Mouse (Mus musculus): ENCODE measurements around the gene Tmem151a.
"Not testable (repeated sequence)": the region's sequence is repeated elsewhere in the genome, so short reads cannot be mapped to it uniquely, and the experiment has no call there.

Gene Tmem151a

DNA sequence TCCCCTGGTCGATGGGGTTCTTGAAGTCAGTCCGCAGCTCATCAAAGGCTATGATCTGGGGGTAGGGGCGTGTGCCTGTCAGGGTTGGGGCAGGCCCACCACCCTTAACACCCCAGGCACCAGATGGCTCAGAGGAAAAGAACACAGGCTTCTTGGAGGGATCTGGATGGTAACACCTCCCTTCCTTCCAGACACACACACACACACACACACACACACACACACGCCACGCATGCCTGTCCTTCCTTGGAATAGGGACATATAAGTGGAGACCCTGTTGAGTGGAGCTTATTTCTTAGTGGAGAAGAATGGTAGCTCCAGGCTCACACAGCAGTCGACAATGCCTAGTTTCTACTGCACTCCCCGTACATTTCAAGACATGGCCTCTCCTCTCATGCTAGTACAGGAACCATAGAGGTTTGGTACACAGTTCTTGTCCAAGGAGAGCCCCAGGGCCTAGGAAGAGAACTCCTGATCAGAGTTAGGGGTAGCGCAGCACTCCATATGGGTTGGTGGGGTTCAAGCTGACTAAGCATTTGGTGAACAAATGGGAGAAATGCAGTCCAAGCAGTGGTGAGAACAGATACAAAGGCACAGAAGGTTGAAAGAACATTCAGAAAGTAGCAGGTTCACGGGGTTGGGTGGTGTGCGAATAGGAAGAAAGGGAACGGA, 9.6 kb upstream of the Tmem151a start:
- no peak for DNase-seq (ENCODE audit: low spot score in 2 of 2)

DNA sequence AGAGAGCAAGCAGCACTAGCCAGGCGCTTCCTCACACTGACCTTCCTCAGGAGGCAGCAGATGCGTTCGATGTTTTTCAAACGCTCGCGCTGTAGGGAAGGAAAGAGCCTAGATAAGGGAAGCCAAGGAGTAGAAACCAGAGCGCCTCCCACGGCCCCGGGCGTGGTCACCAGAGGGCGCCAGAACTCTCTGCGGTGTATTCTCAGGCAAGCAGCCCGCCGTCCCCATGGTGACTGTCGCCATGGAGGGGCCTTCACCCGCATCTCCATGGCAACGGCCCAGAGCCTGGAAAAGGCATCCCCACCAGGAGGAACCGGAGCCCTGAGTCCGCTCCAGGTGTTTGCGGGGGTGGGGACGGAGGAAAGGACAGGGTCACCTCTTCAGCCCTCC, 8.9 kb upstream of the Tmem151a start:
- DNase-seq (ENCODE audit: low spot score in 2 of 2), result peak; percentile 77 to 85

- DNase-seq (ENCODE audit: low spot score in 2 of 2), result no peak
Observed at GRCm38 (mm10) chr19:5093481-5094242, 8.3 kb upstream of the Tmem151a start.

- no peak for DNase-seq (ENCODE audit: low spot score in 2 of 2)
Observed at GRCm38 (mm10) chr19:5092083-5092482, 6.8 kb upstream of the Tmem151a start.

- DNase-seq (ENCODE audit: low spot score in 2 of 2), result no peak
Observed at GRCm38 (mm10) chr19:5089324-5089723, 4.0 kb upstream of the Tmem151a start.

- DNase-seq (ENCODE audit: low spot score in 2 of 2), result peak; percentile 94
Observed at GRCm38 (mm10) chr19:5087884-5088728, 2.8 kb upstream of the Tmem151a start, which contains the start of gene Yif1a. TSS of gene Yif1a (plus strand) at chr19:5088538.

GRCm38 (mm10) chr19:5086533-5086932, 1.2 kb upstream of the Tmem151a start:
- not testable (repeated sequence) for DNase-seq (ENCODE audit: low spot score in 2 of 2)

DNA sequence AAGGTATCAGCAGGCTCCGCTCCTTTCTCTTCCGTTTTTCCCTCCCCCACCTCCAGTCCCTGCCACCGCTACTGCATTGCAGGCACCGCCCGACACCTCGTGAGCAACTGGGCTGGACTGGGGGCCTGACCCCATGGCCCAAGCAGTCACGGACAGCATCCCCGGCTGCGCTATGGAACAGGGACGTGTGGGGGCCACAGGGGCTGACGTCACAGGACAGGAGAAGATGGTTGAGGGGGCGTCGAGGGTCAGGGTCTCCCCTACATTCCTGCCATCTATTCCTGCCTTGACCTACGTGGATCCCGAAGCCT, 542 bp downstream of the Tmem151a start:
- peak in 1 of 2 experiments; percentile 32 for DNase-seq (ENCODE audit: low spot score in 2 of 2)

DNA sequence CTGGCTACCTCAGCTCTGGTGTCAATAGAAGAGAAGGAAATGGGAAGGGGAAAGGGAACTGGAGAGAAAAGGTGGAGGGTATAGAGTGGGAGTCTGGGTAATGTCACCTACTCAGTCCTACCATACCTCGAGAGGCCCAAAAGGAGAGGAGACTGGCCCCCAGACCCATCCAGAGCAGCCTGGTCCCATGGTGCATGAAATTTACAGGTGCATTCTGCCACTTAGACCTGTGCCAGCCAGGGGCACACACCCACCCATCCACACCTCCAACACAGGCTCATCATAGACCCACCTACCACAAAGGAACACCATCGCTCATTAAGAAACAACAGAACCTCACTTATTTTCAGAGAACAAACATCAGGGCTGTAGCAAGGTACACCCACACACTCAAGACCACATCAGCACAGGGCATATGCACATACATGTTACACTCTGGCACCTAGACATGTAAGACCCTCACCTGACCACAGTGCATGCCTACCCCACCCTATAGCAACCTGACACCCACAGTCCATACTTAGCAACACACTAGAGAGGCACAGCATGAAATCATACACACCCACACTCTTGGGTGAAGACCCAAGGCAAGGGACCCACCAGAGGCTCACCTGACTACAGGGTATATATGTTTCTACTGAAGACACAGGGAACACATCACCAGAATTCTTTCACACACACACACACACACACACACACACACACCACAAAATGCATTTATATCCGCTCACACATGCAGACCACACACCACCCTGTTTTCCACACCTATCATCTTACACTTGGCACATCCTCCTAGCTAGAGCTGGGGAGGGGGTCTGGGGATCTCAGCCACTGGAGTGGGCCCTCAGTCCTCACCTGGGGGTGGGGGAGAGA, 1.1 kb downstream of the Tmem151a start:
- DNase-seq (ENCODE audit: low spot score in 2 of 2), result peak; percentile 42 to 60

DNA sequence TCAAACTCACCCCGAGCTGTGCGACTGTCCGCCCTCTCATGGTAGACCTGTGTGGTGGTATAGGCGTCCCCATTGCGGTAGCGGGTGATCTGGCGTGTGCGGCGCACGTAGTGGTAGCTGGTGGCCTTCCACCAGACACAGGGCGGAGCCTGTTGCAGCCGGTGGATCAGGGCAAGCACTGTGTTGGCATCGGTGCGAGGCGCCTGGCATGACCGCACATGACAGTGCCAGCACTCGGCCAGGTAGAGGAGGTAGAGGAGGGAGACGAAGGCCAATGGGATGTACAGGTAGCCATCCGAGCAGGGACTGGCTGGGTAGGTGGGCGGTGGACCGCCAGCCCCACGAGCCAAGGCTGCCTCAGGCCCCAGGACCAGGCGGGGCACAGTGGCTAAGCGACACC, 2.7 kb downstream of the Tmem151a start:
- DNase-seq (ENCODE audit: low spot score in 2 of 2), result no peak

DNA sequence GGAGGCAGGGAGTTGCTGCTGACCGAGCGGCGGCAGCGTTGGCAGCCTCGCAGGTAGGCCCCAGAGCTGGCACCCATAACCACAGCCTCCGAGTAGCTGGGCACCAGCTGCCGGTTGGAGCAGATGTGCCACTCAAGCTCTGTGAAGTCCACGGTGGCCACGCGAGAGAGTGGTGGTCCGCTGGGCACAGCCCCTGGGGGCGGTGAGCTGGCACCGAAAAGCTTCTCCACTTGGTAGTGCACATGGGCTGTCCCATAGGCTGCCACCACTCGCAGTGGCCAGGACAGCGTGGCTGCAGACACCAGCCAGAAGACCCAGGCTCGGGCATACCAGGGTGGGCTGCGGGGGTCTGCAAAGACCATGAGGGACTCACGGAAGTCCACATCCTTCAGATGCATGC, 3.3 kb downstream of the Tmem151a start:
- no peak for DNase-seq (ENCODE audit: low spot score in 2 of 2)

DNA sequence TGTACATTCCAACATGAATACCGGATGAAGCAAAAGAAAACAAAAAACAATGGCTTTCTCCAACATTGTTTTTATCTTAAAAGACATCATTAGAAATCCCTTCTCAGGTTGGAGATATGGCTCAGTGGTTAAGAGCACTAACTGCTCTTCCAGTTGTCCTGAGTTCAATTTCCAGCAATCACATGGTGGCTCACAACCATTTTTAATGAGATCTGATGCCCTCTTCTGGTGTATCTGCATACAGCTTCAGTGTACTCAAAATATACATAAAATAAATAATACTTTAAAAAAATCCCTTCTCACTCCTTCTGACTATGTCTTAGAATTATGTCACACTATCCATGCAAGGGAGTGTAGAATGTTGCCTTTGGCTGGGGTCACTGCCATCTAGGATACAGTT, 6.1 kb downstream of the Tmem151a start:
- DNase-seq (ENCODE audit: low spot score in 2 of 2), result no peak

GRCm38 (mm10) chr19:5073518-5073917, 11.8 kb downstream of the Tmem151a start:
- DNase-seq (ENCODE audit: low spot score in 2 of 2), result no peak

DNA sequence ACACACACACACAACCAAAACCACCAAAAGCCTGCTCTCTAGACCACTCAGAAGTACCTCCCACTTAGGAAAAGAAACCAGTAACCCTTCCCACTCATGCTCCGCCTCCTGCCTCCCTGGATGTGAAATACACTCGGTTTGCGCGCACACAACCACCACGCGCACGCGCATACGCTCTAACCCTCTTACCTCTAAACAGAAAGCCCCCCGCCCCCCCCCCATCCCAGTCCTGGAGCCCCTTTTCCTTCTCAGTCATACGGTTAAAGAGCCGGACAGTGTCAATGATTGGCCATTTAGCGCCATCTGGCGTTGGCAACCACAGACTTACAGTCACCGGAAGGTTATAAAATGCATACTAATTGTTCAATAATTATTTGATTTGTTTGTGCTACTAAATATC, 12.3 kb downstream of the Tmem151a start:
- peak in 1 of 2 experiments; percentile 34 for DNase-seq (ENCODE audit: low spot score in 2 of 2)

GRCm38 (mm10) chr19:5072389-5073019, 12.8 kb downstream of the Tmem151a start:
- no peak for DNase-seq (ENCODE audit: low spot score in 2 of 2)

- peak; percentile 42 to 68 for DNase-seq (ENCODE audit: low spot score in 2 of 2)
Observed at GRCm38 (mm10) chr19:5071545-5072369, 13.6 kb downstream of the Tmem151a start.

DNA sequence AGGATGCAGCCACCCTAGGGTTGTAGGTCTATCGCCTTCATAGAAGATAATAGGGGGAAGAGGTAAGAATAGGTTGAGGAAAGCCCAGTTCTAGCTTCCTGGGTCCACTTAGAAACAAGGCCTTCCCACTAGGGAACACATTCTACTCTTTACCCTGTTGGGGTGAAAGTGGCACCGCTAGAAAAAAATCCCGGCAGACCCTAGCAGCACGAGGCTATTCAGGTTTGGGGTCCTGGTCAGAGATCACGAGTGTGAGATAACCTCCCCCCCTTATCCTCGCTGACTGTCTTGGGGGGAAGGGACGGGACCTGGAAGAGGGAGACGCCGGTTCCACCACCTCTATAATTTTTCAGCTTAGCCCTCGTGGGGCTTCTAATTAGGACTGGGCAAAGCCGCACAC, 14.3 kb downstream of the Tmem151a start:
- DNase-seq (ENCODE audit: low spot score in 2 of 2), result no peak

DNA sequence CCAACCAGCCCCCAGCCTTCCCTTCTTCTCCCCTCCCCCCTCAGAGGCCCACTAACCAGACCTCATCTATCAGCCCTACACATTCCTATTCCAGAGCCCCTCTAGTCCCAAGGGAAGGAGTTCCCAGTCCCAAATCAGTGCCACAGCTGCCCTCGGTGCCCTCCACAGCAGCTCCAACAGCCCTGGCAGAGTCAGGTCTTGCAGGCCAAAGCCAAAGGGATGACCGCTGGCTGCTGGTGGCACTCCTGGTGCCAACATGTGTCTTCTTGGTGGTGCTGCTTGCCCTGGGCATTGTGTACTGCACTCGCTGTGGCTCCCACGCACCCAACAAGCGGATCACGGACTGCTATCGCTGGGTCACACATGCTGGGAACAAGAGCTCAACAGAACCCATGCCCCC, 15.4 kb downstream of the Tmem151a start:
- no peak for DNase-seq (ENCODE audit: low spot score in 2 of 2)

DNA sequence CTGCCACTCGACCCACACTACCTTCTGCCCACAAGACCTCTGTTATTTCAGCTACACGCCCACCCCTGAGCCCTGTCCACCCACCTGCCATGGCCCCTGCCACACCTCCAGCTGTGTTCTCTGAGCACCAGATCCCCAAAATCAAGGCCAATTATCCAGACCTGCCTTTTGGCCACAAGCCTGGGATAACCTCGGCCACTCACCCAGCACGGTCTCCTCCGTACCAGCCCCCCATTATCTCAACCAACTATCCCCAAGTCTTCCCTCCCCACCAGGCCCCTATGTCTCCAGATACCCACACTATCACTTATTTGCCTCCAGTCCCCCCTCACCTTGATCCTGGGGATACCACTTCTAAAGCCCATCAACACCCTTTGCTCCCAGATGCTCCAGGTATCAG, 15.8 kb downstream of the Tmem151a start:
- DNase-seq (ENCODE audit: low spot score in 2 of 2), result no peak

DNA sequence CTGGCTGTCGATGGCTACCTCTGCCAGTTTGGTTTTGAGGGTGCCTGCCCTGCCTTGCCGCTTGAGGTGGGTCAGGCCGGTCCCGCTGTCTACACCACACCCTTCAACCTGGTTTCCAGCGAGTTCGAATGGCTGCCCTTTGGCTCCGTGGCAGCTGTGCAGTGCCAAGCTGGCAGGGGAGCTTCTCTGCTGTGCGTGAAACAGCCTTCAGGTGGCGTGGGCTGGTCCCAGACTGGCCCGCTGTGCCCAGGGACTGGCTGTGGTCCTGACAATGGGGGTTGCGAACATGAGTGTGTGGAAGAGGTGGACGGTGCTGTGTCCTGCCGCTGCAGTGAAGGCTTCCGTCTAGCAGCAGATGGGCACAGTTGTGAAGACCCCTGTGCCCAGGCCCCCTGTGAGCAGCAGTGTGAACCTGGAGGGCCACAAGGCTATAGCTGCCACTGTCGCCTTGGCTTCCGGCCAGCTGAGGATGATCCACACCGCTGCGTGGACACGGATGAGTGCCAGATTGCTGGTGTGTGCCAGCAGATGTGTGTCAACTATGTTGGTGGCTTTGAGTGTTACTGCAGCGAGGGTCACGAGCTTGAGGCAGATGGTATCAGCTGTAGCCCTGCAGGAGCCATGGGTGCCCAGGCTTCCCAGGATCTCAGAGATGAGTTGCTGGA, 16.6 kb downstream of the Tmem151a start:
- DNase-seq (ENCODE audit: low spot score in 2 of 2), result no peak
